Mouse (Mus musculus) megakaryocyte, embryonic 14.5 days (primary cell): ENCODE results near the gene Wdr66. TPM values are rescaled to one million over a fixed set of nuclear protein-coding genes. Genes with fewer than 3 reads are reported as not detected.

Experiments
- H3K27me3 ChIP-seq: replicated peaks from 2 replicates; pipeline ENCODE3; 2012; ENCODE audit warnings: inconsistent platforms
- H3K36me3 ChIP-seq: replicated peaks from 2 replicates; pipeline ENCODE3; 2012; ENCODE audit warnings: low read length, inconsistent platforms, mixed read lengths
- H3K4me1 ChIP-seq: 2 replicates; pipeline ENCODE4 v1.6.1; 2012; ENCODE audit warnings: inconsistent platforms
- H3K4me3 ChIP-seq: replicated peaks from 2 replicates; pipeline ENCODE3; 2012; ENCODE audit warnings: moderate library complexity, mild to moderate bottlenecking, inconsistent platforms
- H3K9me3 ChIP-seq: 2 replicates; pipeline ENCODE4 v1.6.1; 2012; ENCODE audit warnings: inconsistent platforms
- FLI1 ChIP-seq: IDR thresholded peaks from 2 replicates; pipeline ENCODE4 v1.6.1; 2012; ENCODE audit warnings: low read length, inconsistent platforms, mixed read lengths
- GATA1 ChIP-seq: IDR thresholded peaks from 3 replicates; pipeline ENCODE4 v1.6.1; 2012; ENCODE audit warnings: mixed read lengths, low read length, inconsistent platforms, borderline replicate concordance
- polyA plus RNA-seq: library from polyadenylated mRNA; stranded (reverse); fragments of >175 nt; gene quantifications from 2 replicates; pipeline ENCODE4 v1.2.3, GENCODE M21; 2012; ENCODE audit warnings: low replicate concordance; ENCODE audit not compliant: insufficient read depth

Wdr66 gene
- polyA plus RNA-seq, 1 experiment: 0.08 TPM

DNA sequence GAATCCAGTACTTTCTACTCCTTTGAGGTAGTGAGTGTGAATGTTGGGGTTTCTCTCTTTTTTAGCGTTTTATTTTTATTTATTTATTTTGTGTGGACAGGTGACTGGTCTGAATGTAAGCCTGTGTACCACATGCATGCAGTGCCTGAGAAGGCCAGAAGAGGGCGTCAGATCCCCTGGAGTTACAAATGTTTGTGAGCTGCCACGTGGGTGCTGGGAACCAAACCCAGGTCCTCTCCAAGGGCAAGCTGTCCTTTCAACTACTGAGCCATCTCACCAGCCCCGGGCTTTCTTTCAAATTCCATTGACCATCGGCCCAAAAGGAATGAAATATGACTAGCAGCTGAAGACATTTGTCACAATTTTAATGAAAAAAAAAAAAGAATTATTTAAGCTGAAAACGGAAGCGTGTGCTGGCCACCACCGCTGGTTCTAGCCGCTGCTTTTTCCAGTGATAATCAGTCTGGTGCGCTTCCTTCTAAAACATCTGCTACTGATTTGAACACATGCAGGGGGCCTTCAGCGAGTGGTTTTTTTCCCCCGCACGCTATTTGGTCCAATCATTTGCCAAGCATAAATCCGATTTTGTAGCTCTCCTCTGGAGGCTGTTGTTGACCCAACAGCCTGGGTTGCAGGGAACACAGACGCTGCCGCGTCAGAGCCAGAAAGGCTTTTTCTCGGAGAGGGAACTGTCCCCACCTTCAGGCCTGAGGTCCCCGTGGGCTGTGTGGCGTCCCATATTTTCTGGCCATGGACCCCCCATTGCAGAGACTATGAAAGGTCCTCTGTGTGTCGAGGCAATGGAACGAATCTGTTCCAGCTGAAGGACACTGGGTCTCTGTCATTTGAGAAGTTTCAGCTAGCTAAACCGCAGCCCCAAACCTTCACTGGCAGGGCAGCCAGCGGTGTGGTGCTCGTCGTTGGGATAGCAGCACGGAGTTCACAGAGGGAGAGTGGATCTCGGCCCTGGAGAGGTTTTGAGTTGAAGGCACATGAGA, 16.9 kb downstream of the Wdr66 start:
- TF ChIP-seq GATA1 (no peak), FLI1 (no peak)
- Histone ChIP-seq H3K4me3 (no peak overlapping the region), H3K27me3 (peaks cover 15% of the 10 kb centered on the region), H3K9me3 (peaks cover 4% of the 10 kb centered on the region; the same call in 1 of the 2 replicates), H3K36me3 (no peaks in the 10 kb centered on the region), H3K4me1 (peaks cover 3% of the 10 kb centered on the region; the same call in 1 of the 2 replicates)

DNA sequence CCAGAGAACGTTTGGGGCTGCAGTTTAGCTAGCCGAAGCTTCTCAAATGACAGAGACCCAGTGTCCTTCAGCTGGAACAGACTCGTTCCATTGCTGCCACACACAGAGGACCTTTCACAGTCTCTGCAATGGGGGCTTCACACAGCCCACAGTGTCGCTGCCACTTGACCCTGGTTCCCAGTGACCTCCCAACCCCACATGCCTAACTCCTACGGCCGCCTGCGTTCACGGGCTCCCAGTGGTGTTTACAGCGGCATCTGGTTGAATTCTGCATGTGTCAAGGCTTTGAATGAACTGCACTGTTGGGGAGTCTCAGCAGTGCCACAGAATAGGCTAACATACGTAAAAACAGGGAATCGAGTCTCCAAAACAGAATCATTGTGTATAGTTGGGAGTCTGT, 19.0 kb downstream of the Wdr66 start:
- Histone ChIP-seq H3K36me3 (no peaks in the 10 kb centered on the region), H3K4me3 (no peak overlapping the region), H3K4me1 (peaks cover 3% of the 10 kb centered on the region; the same call in 1 of the 2 replicates), H3K9me3 (peaks cover 4% of the 10 kb centered on the region; the same call in 1 of the 2 replicates), H3K27me3 (peaks cover 11% of the 10 kb centered on the region)
- no peak for TF ChIP-seq FLI1
- no peak for TF ChIP-seq GATA1

DNA sequence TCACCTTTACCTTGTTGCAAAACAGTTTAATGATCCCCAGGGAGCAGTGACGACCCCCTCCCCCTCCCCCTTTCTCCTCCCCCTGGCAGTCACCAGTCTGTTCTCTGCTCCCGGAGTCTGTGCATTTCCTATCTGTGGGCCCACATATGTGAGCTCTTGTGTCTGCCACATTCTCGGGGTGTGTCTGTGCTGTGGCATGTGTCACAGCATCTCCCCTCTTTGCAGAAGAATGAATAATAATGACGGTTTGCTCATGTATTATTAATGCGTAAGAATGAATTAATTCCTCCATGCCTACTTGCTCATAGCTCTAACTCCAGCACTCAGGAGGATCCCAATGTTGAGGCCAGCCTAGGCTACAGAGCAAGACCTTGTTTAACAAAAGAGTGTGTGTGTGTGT, 21.0 kb downstream of the Wdr66 start:
- Histone ChIP-seq H3K9me3 (peaks cover 4% of the 10 kb centered on the region; the same call in 1 of the 2 replicates), H3K4me1 (peaks cover 3% of the 10 kb centered on the region; the same call in 1 of the 2 replicates), H3K27me3 (peaks cover 12% of the 10 kb centered on the region), H3K36me3 (no peaks in the 10 kb centered on the region), H3K4me3 (no peak overlapping the region)
- TF ChIP-seq GATA1 (no peak), FLI1 (no peak)

DNA sequence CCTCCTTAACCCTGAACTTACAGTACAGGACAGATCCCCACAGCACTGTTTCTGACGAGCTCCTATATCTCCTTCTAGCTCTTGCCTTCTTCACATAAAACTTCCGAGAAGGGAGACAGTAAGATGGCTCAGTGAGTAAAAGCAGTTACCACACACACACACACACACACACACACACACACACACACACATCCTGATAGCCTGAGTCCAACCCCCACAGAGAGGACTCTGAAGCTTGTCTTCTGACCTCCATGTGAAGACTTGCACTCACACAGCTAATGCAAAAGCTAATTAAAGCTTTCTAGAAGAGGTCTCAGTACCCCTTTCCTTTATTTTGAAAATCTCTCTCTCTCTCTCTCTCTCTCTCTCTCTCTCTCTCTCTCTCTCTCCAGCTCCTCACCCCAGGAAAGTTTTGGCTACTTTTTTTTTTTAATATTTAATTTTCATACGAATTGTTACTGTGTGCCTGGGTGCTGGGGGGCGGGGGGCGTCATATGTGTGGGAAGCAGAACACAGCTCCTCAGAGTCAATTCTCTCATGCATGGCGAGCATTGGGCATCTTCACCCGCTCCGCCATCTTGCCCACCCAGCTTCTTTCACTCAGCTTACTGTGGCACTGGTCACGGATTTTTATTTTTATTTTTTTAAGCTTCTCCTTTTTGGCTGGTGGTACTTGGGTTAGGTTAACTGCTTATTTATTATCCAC, 24.9 kb downstream of the Wdr66 start:
- Histone ChIP-seq H3K36me3 (no peaks in the 10 kb centered on the region), H3K4me3 (no peak overlapping the region), H3K4me1 (peaks cover 3% of the 10 kb centered on the region; the same call in 1 of the 2 replicates), H3K27me3 (peaks cover 12% of the 10 kb centered on the region), H3K9me3 (no peaks in the 10 kb centered on the region)
- TF ChIP-seq GATA1 (no peak), FLI1 (no peak)

DNA sequence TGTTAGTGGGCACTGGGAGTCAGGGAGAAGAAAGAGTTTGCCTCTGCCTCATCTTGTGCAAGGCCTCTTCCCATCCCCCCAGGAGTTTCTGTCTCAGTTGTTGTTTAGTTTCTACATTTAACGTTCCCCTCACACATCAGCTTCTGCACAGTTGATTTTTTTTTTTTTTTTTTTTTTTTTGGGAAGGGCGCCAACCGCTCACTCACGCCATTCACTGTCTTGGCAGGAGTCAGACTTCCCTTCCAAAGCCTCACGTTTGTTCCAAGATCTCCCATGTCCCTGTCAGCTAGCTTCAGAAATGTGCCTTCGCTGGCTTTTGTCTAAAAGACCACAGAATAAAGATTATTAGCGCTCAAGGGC, 25.4 kb downstream of the Wdr66 start:
- Histone ChIP-seq H3K27me3 (peaks cover 11% of the 10 kb centered on the region), H3K36me3 (no peaks in the 10 kb centered on the region), H3K9me3 (no peaks in the 10 kb centered on the region), H3K4me3 (no peak overlapping the region), H3K4me1 (no peaks in the 10 kb centered on the region)
- TF ChIP-seq FLI1 (no peak), GATA1 (no peak)

DNA sequence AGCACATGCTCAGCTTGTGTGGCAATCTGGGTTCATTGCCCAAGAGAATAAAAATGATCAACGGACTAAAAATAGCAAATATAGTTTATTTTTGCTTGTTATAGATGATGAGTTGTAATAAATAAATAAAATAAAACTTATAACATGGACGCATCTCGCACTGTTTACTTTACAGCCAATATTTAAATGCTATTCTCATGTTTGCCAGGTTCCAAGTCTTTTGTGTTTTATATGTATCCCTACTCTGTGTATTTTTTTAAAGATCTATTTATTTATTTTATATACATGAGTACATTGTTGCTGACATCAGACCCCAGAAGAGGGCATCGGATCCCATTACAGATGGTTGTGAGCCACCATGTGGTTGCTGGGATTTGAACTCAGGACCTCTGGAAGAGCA, 25.8 kb downstream of the Wdr66 start:
- TF ChIP-seq FLI1: no peak
- TF ChIP-seq GATA1: no peak
- Histone ChIP-seq H3K9me3 (no peaks in the 10 kb centered on the region), H3K27me3 (peaks cover 11% of the 10 kb centered on the region), H3K4me1 (no peaks in the 10 kb centered on the region), H3K36me3 (no peaks in the 10 kb centered on the region), H3K4me3 (no peak overlapping the region)

DNA sequence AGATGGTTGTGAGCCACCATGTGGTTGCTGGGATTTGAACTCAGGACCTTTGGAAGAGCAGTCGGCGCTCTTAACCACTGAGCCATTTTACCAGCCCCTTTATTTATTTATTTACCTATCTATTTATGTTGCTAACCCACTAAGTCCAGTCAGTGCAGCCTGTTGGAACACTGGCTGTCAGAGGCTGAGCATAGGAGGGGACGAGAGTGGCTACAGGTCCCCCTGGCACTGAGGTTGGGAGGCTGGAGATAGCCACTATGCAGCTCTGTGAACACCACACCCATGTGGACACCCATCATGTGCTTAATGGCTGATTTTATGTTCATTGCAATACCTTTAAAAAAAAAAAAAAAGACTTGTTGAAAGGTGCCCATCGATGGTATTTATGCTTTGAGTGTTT, 27.3 kb downstream of the Wdr66 start:
- H3K27me3 ChIP-seq: peaks cover 11% of the 10 kb centered on the region
- TF ChIP-seq FLI1: no peak
- TF ChIP-seq GATA1: no peak
- H3K9me3 ChIP-seq: no peaks in the 10 kb centered on the region
- H3K36me3 ChIP-seq: no peaks in the 10 kb centered on the region
- H3K4me3 ChIP-seq: no peak overlapping the region
- no peaks in the 10 kb centered on the region for H3K4me1 ChIP-seq

DNA sequence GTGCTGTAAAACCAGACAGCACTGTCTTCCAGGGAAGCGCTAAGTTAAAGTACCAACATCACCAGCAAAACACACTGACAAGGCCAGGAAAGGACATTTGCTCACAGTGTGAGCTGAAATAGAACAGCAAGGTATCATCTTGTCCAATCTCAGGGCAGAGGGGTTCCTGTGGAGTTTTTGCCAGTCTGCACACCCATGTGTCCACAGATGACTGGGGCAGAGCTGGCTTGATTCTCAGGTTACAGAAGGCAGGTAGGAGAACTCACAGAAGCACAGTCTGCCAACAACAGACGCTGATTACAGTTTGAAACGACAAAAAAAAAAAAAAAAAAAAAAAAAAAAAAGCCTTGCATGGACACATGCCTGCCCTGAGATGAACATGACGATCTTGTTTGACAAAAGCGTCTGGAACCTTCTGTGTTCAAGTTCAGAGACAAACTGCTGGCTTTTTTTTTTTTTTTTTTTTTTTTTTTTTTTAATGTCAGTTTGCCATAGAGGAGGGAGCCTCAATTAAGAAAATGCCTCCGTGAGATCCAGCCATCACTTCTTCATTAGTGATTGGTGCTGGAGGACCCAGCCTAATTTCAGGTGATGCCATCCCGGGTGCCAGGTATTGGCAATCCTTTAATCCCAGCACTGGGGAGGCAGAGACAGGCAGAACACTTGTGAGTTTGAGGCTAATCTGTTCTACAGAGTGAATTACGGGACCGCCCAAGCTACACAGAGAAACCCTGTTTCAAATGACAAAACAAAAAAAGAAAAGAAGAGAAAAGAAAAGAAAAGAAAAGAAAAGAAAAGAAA, 29.6 kb downstream of the Wdr66 start:
- H3K4me3 ChIP-seq: no peak overlapping the region
- no peaks in the 10 kb centered on the region for H3K36me3 ChIP-seq
- no peaks in the 10 kb centered on the region for H3K4me1 ChIP-seq
- no peak for TF ChIP-seq FLI1
- no peak for TF ChIP-seq GATA1
- no peaks in the 10 kb centered on the region for H3K9me3 ChIP-seq
- H3K27me3 ChIP-seq: peaks cover 10% of the 10 kb centered on the region

DNA sequence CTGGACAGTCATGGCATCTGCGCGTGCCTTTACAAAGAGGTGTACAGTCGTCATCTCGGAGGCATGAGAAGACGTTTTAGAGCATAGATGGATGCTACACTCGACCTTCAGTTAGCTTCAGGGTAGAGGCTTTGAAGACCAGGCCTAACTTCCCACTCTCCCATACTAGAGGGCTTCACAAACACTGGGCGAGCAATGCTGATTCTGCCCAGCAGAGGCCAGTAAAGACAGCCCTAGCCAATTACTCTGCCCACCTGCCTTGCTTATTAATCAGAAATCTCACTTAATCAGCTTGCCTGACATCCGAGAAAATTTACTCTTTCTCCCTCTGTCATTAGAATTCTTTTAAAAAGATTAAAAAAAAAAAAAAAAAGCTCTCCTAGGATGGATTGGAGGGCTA, 33.3 kb downstream of the Wdr66 start:
- TF ChIP-seq FLI1 (no peak), GATA1 (no peak)
- Histone ChIP-seq H3K9me3 (peaks cover 20% of the 10 kb centered on the region), H3K4me1 (no peaks in the 10 kb centered on the region), H3K4me3 (no peak overlapping the region), H3K36me3 (no peaks in the 10 kb centered on the region), H3K27me3 (peaks cover 39% of the 10 kb centered on the region)
